Mouse (Mus musculus) myocyte (in vitro differentiated cells): Measurements from ENCODE around the gene Gm21818. TPM values are rescaled to one million over a fixed set of nuclear protein-coding genes. Genes with fewer than 3 reads are reported as not detected.

Source experiments
- polyA plus RNA-seq: library from polyadenylated mRNA; unstranded; fragments of >200 nt; fragmentation: generic; extraction: Trizol; gene quantifications from one replicate; pipeline ENCODE4 v1.2.1, GENCODE M21; 2012; ENCODE audit warnings: missing spikeins

Gene Gm21818
- polyA plus RNA-seq, 1 experiment: not detected

Other genes starting within 250 kb of the Gm21818 start
- gene Gm21761, start 243.2 kb upstream of the Gm21818 start, polyA plus RNA-seq: not detected
- not detected for gene B020031M17Rik, start 221.6 kb upstream of the Gm21818 start, polyA plus RNA-seq
- not detected for gene Gm36079, start 145.4 kb upstream of the Gm21818 start, polyA plus RNA-seq
- gene Gm21188, start 120.2 kb upstream of the Gm21818 start, polyA plus RNA-seq: not detected
- not detected for gene Gm20767, start 32.2 kb upstream of the Gm21818 start, polyA plus RNA-seq
- gene Gm21762, start 43.5 kb downstream of the Gm21818 start, polyA plus RNA-seq: not detected
- gene Gm21731, start 66.7 kb downstream of the Gm21818 start, polyA plus RNA-seq: not detected
- not detected for gene AF067061, start 90.7 kb downstream of the Gm21818 start, polyA plus RNA-seq
- gene BC147527, start 128.0 kb downstream of the Gm21818 start, polyA plus RNA-seq: not detected
- not detected for gene Tcstv3, start 144.4 kb downstream of the Gm21818 start, polyA plus RNA-seq